Mouse (Mus musculus) CH12.LX (cell line): ENCODE measurements around the gene Eif3k. TPM values are rescaled to one million over a fixed set of nuclear protein-coding genes. Genes with fewer than 3 reads are reported as not detected.

Source experiments
- DNase-seq: peaks from one replicate; pipeline ENCODE4 v3.0.0-alpha.2; 2013; ENCODE audit errors: extremely low read depth
- H3K27ac ChIP-seq: 2 replicates; pipeline ENCODE4 v1.5.1; 2012; ENCODE audit warnings: low read depth, mild to moderate bottlenecking, control low read depth, moderate library complexity; ENCODE audit not compliant: insufficient read depth
- H3K27me3 ChIP-seq: replicated peaks from 2 replicates; pipeline ENCODE3; 2012; ENCODE audit warnings: inconsistent platforms
- H3K36me3 ChIP-seq, 2 experiments: replicated peaks in 1 of 2; 2 replicates each; pipeline versions ENCODE3 to v1.6.1; 2012; ENCODE audit warnings: inconsistent platforms in 1 of 2, low read length in 1 of 2, mild to moderate bottlenecking in 1 of 2, mixed read lengths in 1 of 2, moderate library complexity in 1 of 2; ENCODE audit not compliant: control insufficient read depth in 1 of 2, insufficient read depth in 1 of 2
- H3K4me1 ChIP-seq, 2 experiments: 2 replicates each; pipeline ENCODE4 v1.6.1; 2012; ENCODE audit warnings: inconsistent platforms in 1 of 2, moderate library complexity in 1 of 2; ENCODE audit not compliant: insufficient read depth in 2 of 2, control insufficient read depth in 1 of 2
- H3K4me2 ChIP-seq: 2 replicates; pipeline ENCODE4 v1.6.1; 2012; ENCODE audit warnings: low read depth, mild to moderate bottlenecking, control low read depth; ENCODE audit not compliant: poor library complexity, insufficient read depth, severe bottlenecking
- H3K4me3 ChIP-seq, 3 experiments: fragments of 150-350 bp in 1 of 3; sonication (generic) in 1 of 3; replicated peaks in 1 of 3; 2 replicates each; pipeline versions ENCODE3 to v1.5.1; 2011 to 2012; ENCODE audit warnings: low read depth in 2 of 3, low read length in 2 of 3, mild to moderate bottlenecking in 2 of 3, moderate library complexity in 2 of 3, control low read depth in 1 of 3, improper control_type of control experiment in 1 of 3, inconsistent platforms in 1 of 3, mixed read lengths in 1 of 3; ENCODE audit not compliant: poor library complexity in 1 of 3
- H3K79me2 ChIP-seq: replicated peaks from 2 replicates; pipeline ENCODE4 v1.6.1; 2012; ENCODE audit warnings: mild to moderate bottlenecking, moderate library complexity; ENCODE audit not compliant: control insufficient read depth, poor library complexity, insufficient read depth, severe bottlenecking; ENCODE audit errors: extremely low read depth
- H3K9ac ChIP-seq: 2 replicates; pipeline ENCODE4 v1.6.1; 2012; ENCODE audit warnings: low read depth, mild to moderate bottlenecking, control low read depth, moderate library complexity; ENCODE audit not compliant: insufficient read depth
- H3K9me3 ChIP-seq: replicated peaks from 2 replicates; pipeline ENCODE3; 2012; ENCODE audit warnings: low read length, inconsistent platforms, mixed read lengths
- ZNF384 ChIP-seq: IDR thresholded peaks from 2 replicates; pipeline ENCODE4 v1.6.1; 2012; ENCODE audit warnings: low read depth, low read length, improper control_type of control experiment, inconsistent platforms
- dilution Hi-C: fragments of 300-500 bp; cut with MboI; formaldehyde crosslinking; loops from 2 replicates; pipeline ENCODE4 v1.14.3; 2020; ENCODE audit warnings: low sequenced_read_pairs; ENCODE audit not compliant: extremely low pct_unique_long_range_greater_than_20kb, extremely low pct_ligation_motif_present
- in situ Hi-C: fragments of 300-500 bp; cut with MboI; formaldehyde crosslinking; loops from 3 replicates; pipeline ENCODE4 v1.14.3; 2019; ENCODE audit warnings: low sequenced_read_pairs, low pct_ligation_motif_present, low pct_unique_long_range_greater_than_20kb, mixed read lengths
- polyA plus RNA-seq: library from polyadenylated mRNA; unstranded; fragments of >175 nt; gene quantifications from 2 replicates; pipeline ENCODE4 v1.2.1, GENCODE M21; 2012; ENCODE audit warnings: low read depth; ENCODE audit not compliant: insufficient read length
- total RNA-seq, 2 experiments: library from RNA; depleted of rRNA; stranded (reverse); fragments of 300-350 nt in 1 of 2; fragments of >200 nt in 1 of 2; gene quantifications; 2 replicates each; pipeline ENCODE4 v1.2.3; 2012 to 2014

Eif3k gene
- total and polyA plus RNA-seq, 3 experiments: 513 to 658 (median 584) TPM

- DNase-seq: no peak
- H3K27ac ChIP-seq: no peak overlapping the region
- no peak overlapping the region for H3K4me3 ChIP-seq
- H3K4me1 ChIP-seq: peaks cover 2 to 53% of the 10 kb centered on the region in 2 experiments; a peak in 3 of 4 replicates
- H3K9ac ChIP-seq: no peak overlapping the region
- TF ChIP-seq ZNF384: no peak
- H3K9me3 ChIP-seq: no peaks in the 10 kb centered on the region
- in situ Hi-C loops: no loop called here
- dilution Hi-C loops: no loop called here
- H3K27me3 ChIP-seq: no peaks in the 10 kb centered on the region
- peaks cover 2% of the 10 kb centered on the region; the same call in 1 of the 2 replicates for H3K79me2 ChIP-seq
- H3K36me3 ChIP-seq: peaks cover 23 to 84% of the 10 kb centered on the region in 2 experiments
- H3K4me2 ChIP-seq: no peak overlapping the region
Measured at GRCm38 (mm10) chr7:28921722-28922465, 59.8 kb downstream of the Eif3k start.

Other genes starting within 250 kb of the Eif3k start
- 112 and 137 TPM in 2 replicates for gene Mrps12, start 240.0 kb downstream of the Eif3k start, total RNA-seq (2012; rRNA removed)
- gene Mrps12, start 240.0 kb downstream of the Eif3k start, total RNA-seq (2014; rRNA removed): 85.9 and 91.6 TPM in 2 replicates
- gene Mrps12, start 240.0 kb downstream of the Eif3k start, polyA plus RNA-seq: 66.0 and 69.9 TPM in 2 replicates
- gene Sars2, start 239.9 kb downstream of the Eif3k start, total RNA-seq (2012; rRNA removed): 16.7 and 17.1 TPM in 2 replicates
- 10.5 and 11.7 TPM in 2 replicates for gene Sars2, start 239.9 kb downstream of the Eif3k start, total RNA-seq (2014; rRNA removed)
- 24.7 and 24.9 TPM in 2 replicates for gene Sars2, start 239.9 kb downstream of the Eif3k start, polyA plus RNA-seq
- 0.17 TPM in 1 of 2 replicates, not detected in the other for gene Ccer2, start 225.7 kb downstream of the Eif3k start, total RNA-seq (2012; rRNA removed)
- gene Ccer2, start 225.7 kb downstream of the Eif3k start, total RNA-seq (2014; rRNA removed): not detected in 2 replicates
- gene Ccer2, start 225.7 kb downstream of the Eif3k start, polyA plus RNA-seq: not detected in 2 replicates
- gene Sirt2, start 215.1 kb downstream of the Eif3k start, total RNA-seq (2012; rRNA removed): 66.2 and 68.3 TPM in 2 replicates
- 36.0 and 40.9 TPM in 2 replicates for gene Sirt2, start 215.1 kb downstream of the Eif3k start, total RNA-seq (2014; rRNA removed)
- 124 and 128 TPM in 2 replicates for gene Sirt2, start 215.1 kb downstream of the Eif3k start, polyA plus RNA-seq
- 59.3 and 62.8 TPM in 2 replicates for gene Nfkbib, start 214.4 kb downstream of the Eif3k start, total RNA-seq (2012; rRNA removed)
- 24.6 and 30.5 TPM in 2 replicates for gene Nfkbib, start 214.4 kb downstream of the Eif3k start, total RNA-seq (2014; rRNA removed)
- gene Nfkbib, start 214.4 kb downstream of the Eif3k start, polyA plus RNA-seq: 97.5 and 101 TPM in 2 replicates
- 60.9 and 65.5 TPM in 2 replicates for gene Rinl, start 192.9 kb downstream of the Eif3k start, total RNA-seq (2012; rRNA removed)
- 41.5 and 46.1 TPM in 2 replicates for gene Rinl, start 192.9 kb downstream of the Eif3k start, total RNA-seq (2014; rRNA removed)
- gene Rinl, start 192.9 kb downstream of the Eif3k start, polyA plus RNA-seq: 60.6 and 61.8 TPM in 2 replicates
- gene Hnrnpl, start 173.3 kb downstream of the Eif3k start, total RNA-seq (2012; rRNA removed): 296 and 342 TPM in 2 replicates
- 365 and 371 TPM in 2 replicates for gene Hnrnpl, start 173.3 kb downstream of the Eif3k start, total RNA-seq (2014; rRNA removed)
- gene Hnrnpl, start 173.3 kb downstream of the Eif3k start, polyA plus RNA-seq: 640 and 645 TPM in 2 replicates
- gene Ech1, start 156.6 kb downstream of the Eif3k start, total RNA-seq (2012; rRNA removed): 103 and 124 TPM in 2 replicates
- 119 and 121 TPM in 2 replicates for gene Ech1, start 156.6 kb downstream of the Eif3k start, total RNA-seq (2014; rRNA removed)
- gene Ech1, start 156.6 kb downstream of the Eif3k start, polyA plus RNA-seq: 65.1 and 67.6 TPM in 2 replicates
- 3.9 and 7.0 TPM in 2 replicates for gene Lgals4, start 148.0 kb downstream of the Eif3k start, total RNA-seq (2012; rRNA removed)
- gene Lgals4, start 148.0 kb downstream of the Eif3k start, total RNA-seq (2014; rRNA removed): 2.6 and 3.6 TPM in 2 replicates
- 6.5 and 7.2 TPM in 2 replicates for gene Lgals4, start 148.0 kb downstream of the Eif3k start, polyA plus RNA-seq
- not detected in 2 replicates for gene Lgals7, start 118.0 kb downstream of the Eif3k start, total RNA-seq (2012; rRNA removed)
- gene Lgals7, start 118.0 kb downstream of the Eif3k start, total RNA-seq (2014; rRNA removed): not detected in 2 replicates
- not detected in 2 replicates for gene Lgals7, start 118.0 kb downstream of the Eif3k start, polyA plus RNA-seq
- 0.17 TPM in 2 replicates for gene Capn12, start 100.4 kb downstream of the Eif3k start, total RNA-seq (2012; rRNA removed)
- not detected in 2 replicates for gene Capn12, start 100.4 kb downstream of the Eif3k start, total RNA-seq (2014; rRNA removed)
- not detected in 2 replicates for gene Capn12, start 100.4 kb downstream of the Eif3k start, polyA plus RNA-seq
- 62.9 and 63.4 TPM in 2 replicates for gene Actn4, start 19.5 kb downstream of the Eif3k start, total RNA-seq (2012; rRNA removed)
- 45.9 and 56.9 TPM in 2 replicates for gene Actn4, start 19.5 kb downstream of the Eif3k start, total RNA-seq (2014; rRNA removed)
- gene Actn4, start 19.5 kb downstream of the Eif3k start, polyA plus RNA-seq: 127 and 145 TPM in 2 replicates
- 183 and 195 TPM in 2 replicates for gene Map4k1, start 186 bp upstream of the Eif3k start, total RNA-seq (2012; rRNA removed)
- gene Map4k1, start 186 bp upstream of the Eif3k start, total RNA-seq (2014; rRNA removed): 112 and 114 TPM in 2 replicates
- gene Map4k1, start 186 bp upstream of the Eif3k start, polyA plus RNA-seq: 395 and 401 TPM in 2 replicates
- gene Ryr1, start 143.3 kb upstream of the Eif3k start, total RNA-seq (2012; rRNA removed): 0.63 and 0.68 TPM in 2 replicates
- gene Ryr1, start 143.3 kb upstream of the Eif3k start, total RNA-seq (2014; rRNA removed): 0.43 TPM in 2 replicates
- gene Ryr1, start 143.3 kb upstream of the Eif3k start, polyA plus RNA-seq: 0.86 and 1.1 TPM in 2 replicates
- 0.88 and 1.4 TPM in 2 replicates for gene Rasgrp4, start 153.0 kb upstream of the Eif3k start, total RNA-seq (2012; rRNA removed)
- 0.26 and 0.58 TPM in 2 replicates for gene Rasgrp4, start 153.0 kb upstream of the Eif3k start, total RNA-seq (2014; rRNA removed)
- gene Rasgrp4, start 153.0 kb upstream of the Eif3k start, polyA plus RNA-seq: 2.9 and 3.2 TPM in 2 replicates
- 13.8 and 14.5 TPM in 2 replicates for gene Fam98c, start 174.4 kb upstream of the Eif3k start, total RNA-seq (2012; rRNA removed)
- gene Fam98c, start 174.4 kb upstream of the Eif3k start, total RNA-seq (2014; rRNA removed): 13.0 and 14.1 TPM in 2 replicates
- 15.2 and 17.9 TPM in 2 replicates for gene Fam98c, start 174.4 kb upstream of the Eif3k start, polyA plus RNA-seq
- 0.30 and 0.38 TPM in 2 replicates for gene Ggn, start 188.3 kb upstream of the Eif3k start, total RNA-seq (2012; rRNA removed)
- 0.13 TPM in 1 of 2 replicates, not detected in the other for gene Ggn, start 188.3 kb upstream of the Eif3k start, total RNA-seq (2014; rRNA removed)
- 1.0 and 1.5 TPM in 2 replicates for gene Ggn, start 188.3 kb upstream of the Eif3k start, polyA plus RNA-seq
- 2.2 and 3.3 TPM in 2 replicates for gene Spred3, start 188.5 kb upstream of the Eif3k start, total RNA-seq (2012; rRNA removed)
- 1.2 and 1.6 TPM in 2 replicates for gene Spred3, start 188.5 kb upstream of the Eif3k start, total RNA-seq (2014; rRNA removed)
- 6.0 and 6.6 TPM in 2 replicates for gene Spred3, start 188.5 kb upstream of the Eif3k start, polyA plus RNA-seq
- gene Psmd8, start 198.8 kb upstream of the Eif3k start, total RNA-seq (2012; rRNA removed): 321 and 335 TPM in 2 replicates
- 455 and 479 TPM in 2 replicates for gene Psmd8, start 198.8 kb upstream of the Eif3k start, total RNA-seq (2014; rRNA removed)
- 308 and 348 TPM in 2 replicates for gene Psmd8, start 198.8 kb upstream of the Eif3k start, polyA plus RNA-seq
- 0.38 and 0.93 TPM in 2 replicates for gene Catsperg1, start 232.2 kb upstream of the Eif3k start, total RNA-seq (2012; rRNA removed)
- gene Catsperg1, start 232.2 kb upstream of the Eif3k start, total RNA-seq (2014; rRNA removed): 0.68 and 0.72 TPM in 2 replicates
- 1.4 and 2.0 TPM in 2 replicates for gene Catsperg1, start 232.2 kb upstream of the Eif3k start, polyA plus RNA-seq